Mouse (Mus musculus) liver, embryonic 16.5 days (tissue): ENCODE measurements at regions not wholly inside any gene's neighbourhood (a gene's known extent, or its start where the extent isn't known, plus 50 kb on each side); places are given as distances from the start of the nearest gene placed in this dataset.
A peak's percentile ranks its signal among the peaks of the same experiment; 100 is the strongest.

Experiments
- ATAC-seq: fragments of 200-750 bp; cut with Nextera tagmentation; 2 replicates; pipeline ENCODE4 v1.8.0; 2017; ENCODE audit warnings: low read depth, mild to moderate bottlenecking, moderate number of reproducible peaks, moderate library complexity
- H3K27ac ChIP-seq: fragments of 300-500 bp; sonication (generic); 2 replicates; pipeline ENCODE4 v1.5.1; 2014; ENCODE audit warnings: mild to moderate bottlenecking, low read length
- H3K27me3 ChIP-seq: fragments of 300-500 bp; sonication (generic); 2 replicates; pipeline ENCODE4 v1.6.1; 2014; ENCODE audit warnings: low read depth, low read length, mixed read lengths; ENCODE audit not compliant: control insufficient read depth, insufficient read depth
- H3K36me3 ChIP-seq: fragments of 300-500 bp; sonication (generic); 2 replicates; pipeline ENCODE4 v1.6.1; 2014; ENCODE audit warnings: mild to moderate bottlenecking; ENCODE audit not compliant: control insufficient read depth, insufficient read depth
- H3K4me1 ChIP-seq: fragments of 300-500 bp; sonication (generic); 2 replicates; pipeline ENCODE4 v1.6.1; 2014; ENCODE audit warnings: low read depth, low read length, mixed read lengths; ENCODE audit not compliant: control insufficient read depth
- H3K4me2 ChIP-seq: fragments of 300-500 bp; sonication (generic); 2 replicates; pipeline ENCODE4 v1.6.1; 2014; ENCODE audit warnings: low read depth, low read length, mixed read lengths
- H3K4me3 ChIP-seq: fragments of 300-500 bp; sonication (generic); 2 replicates; pipeline ENCODE4 v1.5.1; 2014; ENCODE audit warnings: low read depth, mild to moderate bottlenecking, low read length
- H3K9ac ChIP-seq: fragments of 300-500 bp; sonication (generic); 2 replicates; pipeline ENCODE4 v1.6.1; 2014; ENCODE audit warnings: low read depth, low read length
- H3K9me3 ChIP-seq: fragments of 300-500 bp; sonication (generic); replicated peaks from 2 replicates; pipeline ENCODE4 v1.6.1; 2016; ENCODE audit warnings: low read length; ENCODE audit not compliant: control insufficient read depth
- WGBS: fragments of 180-500 bp; shearing (Covaris S2); extraction: QIAGEN DNeasy Blood & Tissue Kit; methylation state at CpG from one replicate; pipeline ENCODE4 v1.1.7; 2014; ENCODE audit not compliant: insufficient replicate concordance; 5-methylcytosine and 5-hydroxymethylcytosine counted together

GRCm38 (mm10) chr7:129441085-129441617 lies 150.5 kb upstream of the Wdr11 start:
- Histone ChIP-seq H3K9ac (no peak overlapping the region), H3K4me3 (no peak overlapping the region), H3K27me3 (no peaks in the 10 kb centered on the region), H3K9me3 (no peaks in the 10 kb centered on the region), H3K27ac (no peak overlapping the region), H3K4me2 (no peak overlapping the region), H3K36me3 (no peaks in the 10 kb centered on the region), H3K4me1 (no peaks in the 10 kb centered on the region)
- 53% methylated on average over 4 of the region's 4 CpGs for WGBS
- no peak for ATAC-seq

DNA sequence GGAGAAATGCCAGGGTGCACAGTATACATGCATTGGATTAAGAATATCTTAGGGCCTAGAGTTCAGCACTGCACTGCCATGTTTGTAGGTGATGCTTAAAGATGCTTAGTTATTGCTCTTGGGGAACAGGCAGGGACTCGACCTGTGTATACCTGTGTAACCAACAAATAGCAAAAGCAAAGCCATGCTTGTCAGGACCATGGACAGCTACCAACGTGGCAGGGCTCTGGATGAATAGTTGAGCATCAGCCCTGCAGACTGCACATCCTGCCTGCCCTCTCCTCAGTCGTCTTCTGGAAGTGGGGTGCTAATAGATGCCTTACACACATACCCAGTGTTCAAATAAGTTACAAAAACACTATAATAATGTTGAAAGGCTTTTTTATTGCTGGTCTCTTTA lies 122.2 kb upstream of the Wdr11 start:
- Histone ChIP-seq H3K27ac (no peak overlapping the region), H3K4me2 (no peak overlapping the region), H3K4me1 (no peaks in the 10 kb centered on the region), H3K4me3 (no peak overlapping the region), H3K36me3 (no peaks in the 10 kb centered on the region), H3K9ac (no peak overlapping the region), H3K27me3 (no peaks in the 10 kb centered on the region), H3K9me3 (no peaks in the 10 kb centered on the region)
- ATAC-seq, result no peak
- WGBS, result 0% methylated on average over 3 of the region's 3 CpGs

GRCm38 (mm10) chr7:129483736-129484135 lies 107.9 kb upstream of the Wdr11 start:
- 37% methylated on average over 5 of the region's 5 CpGs for whole genome bisulfite sequencing
- Histone ChIP-seq H3K9ac (no peak overlapping the region), H3K4me3 (no peak overlapping the region), H3K27me3 (no peaks in the 10 kb centered on the region), H3K4me1 (no peaks in the 10 kb centered on the region), H3K36me3 (no peaks in the 10 kb centered on the region), H3K9me3 (no peaks in the 10 kb centered on the region), H3K4me2 (no peak overlapping the region), H3K27ac (no peak overlapping the region)
- no peak for ATAC-seq

DNA sequence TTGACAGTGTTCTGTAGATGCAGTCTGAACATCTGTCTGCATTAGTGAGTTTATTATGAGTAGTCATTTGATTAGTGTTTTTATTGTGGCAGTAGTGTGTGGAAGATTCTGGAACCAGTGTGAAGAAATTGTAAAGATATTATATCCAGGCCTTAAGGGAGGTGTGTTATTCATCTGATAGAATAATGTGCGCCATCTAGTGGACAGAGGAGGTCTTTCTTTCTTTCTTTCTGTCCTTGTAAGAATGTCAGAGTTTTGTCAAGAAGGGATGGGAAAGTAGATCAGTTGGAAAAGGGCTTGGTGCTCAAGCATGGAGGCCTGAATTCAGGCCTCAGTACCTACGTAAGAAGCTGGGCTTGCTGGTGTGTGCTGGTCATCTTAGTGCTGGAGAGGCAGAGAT lies 84.8 kb upstream of the Wdr11 start:
- 21% methylated on average over 2 of the region's 2 CpGs for WGBS
- H3K4me3 ChIP-seq, result no peak overlapping the region
- no peak for ATAC-seq
- no peak overlapping the region for H3K27ac ChIP-seq
- no peaks in the 10 kb centered on the region for H3K36me3 ChIP-seq
- no peaks in the 10 kb centered on the region for H3K27me3 ChIP-seq
- no peaks in the 10 kb centered on the region for H3K4me1 ChIP-seq
- no peak overlapping the region for H3K9ac ChIP-seq
- no peaks in the 10 kb centered on the region for H3K9me3 ChIP-seq
- H3K4me2 ChIP-seq, result no peak overlapping the region

DNA sequence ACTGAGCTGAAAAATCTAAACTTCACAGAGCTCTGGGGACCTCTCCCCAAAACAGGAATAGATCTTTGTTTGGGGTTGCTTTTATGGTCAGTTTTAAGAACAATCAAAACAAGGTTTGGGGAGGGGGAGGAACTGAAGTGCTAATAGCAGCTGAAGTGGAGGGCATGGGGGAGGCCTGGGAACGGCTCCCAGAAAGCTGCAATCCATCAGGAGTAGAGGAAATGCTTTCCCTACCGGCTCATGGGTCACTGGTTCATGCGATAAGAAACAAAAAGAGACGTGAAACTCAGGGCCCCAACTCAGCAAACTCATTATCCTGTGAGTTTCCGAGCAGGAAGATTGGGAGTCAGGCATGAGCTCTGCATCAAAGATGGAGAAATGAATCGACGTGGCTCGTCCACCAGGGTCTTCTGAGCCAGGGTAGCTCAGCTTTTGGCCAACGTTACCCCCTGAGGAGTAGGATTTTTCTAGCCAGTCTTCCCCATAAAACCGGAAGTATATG lies 82.0 kb upstream of the Wdr11 start:
- Histone ChIP-seq H3K9ac (no peak overlapping the region), H3K4me2 (no peak overlapping the region), H3K4me1 (no peaks in the 10 kb centered on the region), H3K27me3 (no peaks in the 10 kb centered on the region), H3K27ac (no peak overlapping the region), H3K4me3 (no peak overlapping the region), H3K36me3 (no peaks in the 10 kb centered on the region), H3K9me3 (no peaks in the 10 kb centered on the region)
- ATAC-seq, result no peak
- 21% methylated on average over 10 of the region's 10 CpGs for WGBS

GRCm38 (mm10) chr7:129514619-129515018 lies 77.0 kb upstream of the Wdr11 start:
- WGBS, result 33% methylated on average over 7 of the region's 7 CpGs
- Histone ChIP-seq H3K36me3 (no peaks in the 10 kb centered on the region), H3K27me3 (no peaks in the 10 kb centered on the region), H3K4me3 (no peak overlapping the region), H3K9me3 (no peaks in the 10 kb centered on the region), H3K27ac (no peak overlapping the region), H3K9ac (no peak overlapping the region), H3K4me2 (no peak overlapping the region), H3K4me1 (no peaks in the 10 kb centered on the region)
- ATAC-seq, result no peak

DNA sequence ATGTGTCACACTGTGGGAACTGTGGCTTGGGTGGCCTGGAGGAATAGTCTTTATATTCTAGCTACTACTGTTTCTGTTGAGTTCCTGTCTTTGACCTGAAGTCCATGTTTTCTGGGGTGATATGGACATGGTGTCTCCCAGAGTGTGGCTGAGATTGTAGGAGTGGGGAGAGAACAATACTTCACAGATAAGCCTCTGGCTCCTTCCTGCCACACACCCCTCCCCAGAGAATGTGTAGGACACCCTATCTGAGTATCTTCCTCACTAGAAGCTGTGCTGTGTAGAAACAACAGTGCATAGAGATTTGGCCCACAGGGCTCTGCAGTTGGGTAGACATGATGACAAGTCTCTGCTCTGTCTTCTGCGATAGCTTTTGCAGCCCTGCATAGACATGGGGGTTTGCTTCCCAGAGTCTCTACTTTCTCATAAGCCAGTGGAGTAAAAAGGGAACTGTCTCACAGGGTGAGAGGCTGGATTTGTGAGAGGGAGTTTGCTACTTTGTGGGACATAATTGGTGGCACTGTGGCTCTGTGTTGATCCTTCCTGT lies 67.2 kb upstream of the Wdr11 start:
- Histone ChIP-seq H3K4me1 (no peaks in the 10 kb centered on the region), H3K9ac (no peak overlapping the region), H3K4me2 (no peak overlapping the region), H3K9me3 (no peaks in the 10 kb centered on the region), H3K4me3 (no peak overlapping the region), H3K36me3 (no peaks in the 10 kb centered on the region), H3K27ac (no peak overlapping the region), H3K27me3 (no peaks in the 10 kb centered on the region)
- peak; percentile 48; the same call in 1 of the 2 replicates for ATAC-seq
- 63% methylated on average over 1 of the region's 1 CpGs for WGBS

DNA sequence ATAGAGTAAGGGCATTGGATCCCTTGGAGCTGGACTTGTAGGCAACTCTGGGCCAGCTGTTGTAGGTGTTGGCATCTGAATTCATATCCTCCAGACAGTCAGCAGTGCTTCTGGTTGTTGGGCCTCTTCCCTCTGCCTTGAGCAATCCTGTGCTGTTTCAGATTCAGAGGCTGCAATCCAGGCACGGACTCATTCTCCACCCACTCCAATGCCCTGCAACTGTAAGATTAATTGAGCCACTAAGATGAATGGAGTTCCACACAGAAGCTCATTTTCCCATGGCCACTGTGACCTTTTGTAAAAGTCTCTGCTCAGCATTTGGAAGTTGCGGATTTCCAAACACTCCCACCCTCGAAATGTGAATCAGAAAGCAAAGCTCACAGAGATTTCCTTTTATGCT lies 65.7 kb upstream of the Wdr11 start:
- Histone ChIP-seq H3K27me3 (no peaks in the 10 kb centered on the region), H3K9me3 (no peaks in the 10 kb centered on the region), H3K9ac (no peak overlapping the region), H3K36me3 (no peaks in the 10 kb centered on the region), H3K4me3 (no peak overlapping the region), H3K27ac (no peak overlapping the region), H3K4me2 (no peak overlapping the region), H3K4me1 (no peaks in the 10 kb centered on the region)
- ATAC-seq, result peak; percentile 19; the same call in 1 of the 2 replicates
- 57% methylated on average over 3 of the region's 3 CpGs for WGBS

DNA sequence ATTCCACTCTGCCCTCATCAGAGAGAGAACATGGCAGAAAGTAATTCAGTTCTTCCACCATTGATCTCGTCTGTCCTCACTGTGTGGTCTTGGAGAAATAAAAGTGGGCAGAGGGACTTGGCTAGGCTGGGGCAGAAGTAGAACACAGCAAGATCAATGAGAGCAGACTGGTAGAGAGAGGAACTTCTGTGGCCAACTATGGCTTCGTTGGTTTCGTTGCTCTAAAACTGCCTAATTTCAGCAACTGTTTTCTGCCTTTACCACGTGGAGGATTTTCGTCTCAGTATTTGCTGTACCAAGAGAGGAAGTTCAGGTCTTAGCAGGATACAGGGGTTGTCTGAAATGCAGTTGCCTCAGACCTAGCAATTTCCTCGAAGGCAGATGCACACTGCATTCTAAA lies 63.4 kb upstream of the Wdr11 start:
- no peaks in the 10 kb centered on the region for H3K9me3 ChIP-seq
- no peak overlapping the region for H3K4me2 ChIP-seq
- 23% methylated on average over 6 of the region's 6 CpGs for WGBS
- no peaks in the 10 kb centered on the region for H3K27me3 ChIP-seq
- no peaks in the 10 kb centered on the region for H3K4me1 ChIP-seq
- ATAC-seq, result no peak
- no peak overlapping the region for H3K27ac ChIP-seq
- H3K4me3 ChIP-seq, result no peak overlapping the region
- no peak overlapping the region for H3K9ac ChIP-seq
- no peaks in the 10 kb centered on the region for H3K36me3 ChIP-seq
